Mouse (Mus musculus) brain, embryonic 14.5 days (tissue): ENCODE data around the gene Tmc2.

ENCODE experiments used
- CTCF ChIP-seq: fragments of 200-500 bp; IDR thresholded peaks from 2 replicates; pipeline ENCODE4 v1.5.1; 2012; ENCODE audit warnings: inconsistent platforms, mild to moderate bottlenecking, moderate library complexity, borderline replicate concordance; ENCODE audit not compliant: insufficient read depth, insufficient read length; ENCODE audit errors: extremely low read depth
- POLR2A ChIP-seq: fragments of 200-500 bp; IDR thresholded peaks from 2 replicates; pipeline ENCODE4 v1.6.1; 2012; ENCODE audit warnings: mild to moderate bottlenecking, inconsistent platforms, borderline replicate concordance; ENCODE audit not compliant: poor library complexity, insufficient read depth, insufficient read length, severe bottlenecking; ENCODE audit errors: extremely low read depth

- no peak for TF ChIP-seq POLR2A
- no peak for TF ChIP-seq CTCF
Observed at GRCm38 (mm10) chr2:130294218-130294935, 99.4 kb downstream of the Tmc2 start.
